Mouse (Mus musculus) thymus, adult 2 months (tissue): ENCODE data around the gene Tigd4. TPM values are rescaled to one million over a fixed set of nuclear protein-coding genes. Genes with fewer than 3 reads are reported as not detected.
A peak's percentile ranks its signal among the peaks of the same experiment; 100 is the strongest.

Experiments used
- DNase-seq: peaks from one replicate; pipeline ENCODE4 v3.0.0; 2021
- H3K27ac ChIP-seq: fragments of 200-500 bp; 2 replicates; pipeline ENCODE4 v1.5.1; 2012; ENCODE audit warnings: low read length, control low read depth; ENCODE audit not compliant: control insufficient read depth, insufficient read depth
- H3K27me3 ChIP-seq: fragments of 200-500 bp; 2 replicates; pipeline ENCODE4 v1.6.1; 2012; ENCODE audit warnings: mild to moderate bottlenecking, low read length, moderate library complexity, mixed read lengths; ENCODE audit not compliant: control insufficient read depth, insufficient read depth
- H3K36me3 ChIP-seq: fragments of 200-500 bp; 2 replicates; pipeline ENCODE4 v1.6.1; 2012; ENCODE audit warnings: mild to moderate bottlenecking, low read length, moderate library complexity; ENCODE audit not compliant: control insufficient read depth, insufficient read depth
- H3K4me1 ChIP-seq: fragments of 200-500 bp; replicated peaks from 2 replicates; pipeline ENCODE4 v1.6.1; 2012; ENCODE audit warnings: low read length; ENCODE audit not compliant: control insufficient read depth, insufficient read depth
- H3K4me3 ChIP-seq: fragments of 200-500 bp; 2 replicates; pipeline ENCODE4 v1.5.1; 2012; ENCODE audit warnings: mild to moderate bottlenecking, low read length, control low read depth, moderate library complexity; ENCODE audit not compliant: control insufficient read depth, insufficient read depth
- CTCF ChIP-seq: fragments of 200-500 bp; IDR thresholded peaks from 2 replicates; pipeline ENCODE4 v1.5.1; 2012; ENCODE audit warnings: mild to moderate bottlenecking, control low read depth, low read length, moderate library complexity, borderline replicate concordance; ENCODE audit not compliant: control insufficient read depth, poor library complexity, insufficient read depth; ENCODE audit errors: extremely low read depth
- POLR2A ChIP-seq: fragments of 200-500 bp; IDR thresholded peaks from 2 replicates; pipeline ENCODE4 v1.6.1; 2012; ENCODE audit warnings: mild to moderate bottlenecking, low read length, control low read depth, moderate library complexity; ENCODE audit not compliant: control insufficient read depth, poor library complexity, insufficient read depth; ENCODE audit errors: extremely low read depth
- WGBS: fragments of 180-500 bp; shearing (Covaris S2); methylation state at CpG from one replicate; pipeline ENCODE4 v1.1.7; 2018; 5-methylcytosine and 5-hydroxymethylcytosine counted together
- polyA plus RNA-seq: library from polyadenylated mRNA; depleted of rRNA; stranded (reverse); fragments of >200 nt; gene quantifications from 2 replicates; pipeline ENCODE4 v1.2.3, GENCODE M21; 2012

Tigd4 gene
- polyA plus RNA-seq, 1 experiment = not detected

DNA sequence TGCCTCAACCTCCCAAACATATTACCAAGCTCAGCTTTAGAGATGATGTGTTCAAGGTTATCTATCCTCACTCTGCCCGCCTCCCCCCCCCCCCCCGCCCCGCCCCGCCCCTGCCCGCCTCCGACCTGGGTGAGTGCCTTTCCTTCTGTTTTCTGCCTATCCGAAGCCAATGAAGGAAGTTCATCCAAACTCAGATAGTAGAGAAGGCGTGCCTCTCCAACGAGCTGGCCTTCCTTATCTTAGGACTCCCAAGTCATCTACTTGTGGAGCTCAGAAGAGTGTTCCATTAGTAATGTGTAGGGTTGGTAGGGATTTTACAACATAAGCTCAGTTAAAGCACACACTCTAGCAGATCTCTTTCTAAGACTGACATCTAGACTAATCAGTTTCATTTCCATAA, 9.8 kb downstream of the Tigd4 start:
- no peaks in the 10 kb centered on the region for H3K36me3 ChIP-seq
- H3K27me3 ChIP-seq = no peaks in the 10 kb centered on the region
- WGBS = 89% methylated on average over 9 of the region's 9 CpGs
- H3K27ac ChIP-seq = no peak overlapping the region
- TF ChIP-seq CTCF (no peak), POLR2A (no peak)
- DNase-seq = no peak
- H3K4me3 ChIP-seq = no peak overlapping the region
- peaks cover 4% of the 10 kb centered on the region; the same call in 1 of the 2 replicates for H3K4me1 ChIP-seq

DNA sequence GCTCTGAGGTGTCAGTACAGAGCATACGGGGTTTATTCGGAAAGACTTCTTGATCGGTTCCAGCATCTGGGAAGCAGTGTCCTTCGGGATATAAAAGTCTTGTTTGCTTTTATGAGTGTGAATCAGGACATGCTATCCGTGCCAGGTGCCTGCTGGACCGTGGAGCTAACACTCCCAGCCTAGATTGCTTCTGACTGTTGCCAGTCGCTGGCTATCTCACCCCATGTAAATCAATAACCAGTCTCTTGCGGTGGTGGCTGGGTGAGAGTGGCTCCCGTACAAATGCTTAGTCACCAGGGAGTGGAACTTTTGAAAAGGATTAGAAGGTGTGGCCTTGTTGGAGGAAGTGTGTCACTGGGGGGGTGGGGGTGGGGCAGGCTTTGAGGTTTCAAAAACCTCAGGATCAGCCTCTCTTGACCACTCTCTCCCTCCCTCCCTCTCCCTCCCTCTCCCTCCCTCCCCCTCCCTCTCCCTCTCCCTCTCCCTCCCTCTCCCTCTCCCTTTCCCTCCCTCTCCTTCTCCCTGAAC, 16.9 kb downstream of the Tigd4 start:
- Histone ChIP-seq H3K36me3 (no peaks in the 10 kb centered on the region), H3K27ac (no peak overlapping the region), H3K4me3 (no peak overlapping the region), H3K4me1 (no peaks in the 10 kb centered on the region), H3K27me3 (no peaks in the 10 kb centered on the region)
- no peak for DNase-seq
- WGBS = 92% methylated on average over 9 of the region's 9 CpGs
- no peak for TF ChIP-seq CTCF
- TF ChIP-seq POLR2A = no peak

DNA sequence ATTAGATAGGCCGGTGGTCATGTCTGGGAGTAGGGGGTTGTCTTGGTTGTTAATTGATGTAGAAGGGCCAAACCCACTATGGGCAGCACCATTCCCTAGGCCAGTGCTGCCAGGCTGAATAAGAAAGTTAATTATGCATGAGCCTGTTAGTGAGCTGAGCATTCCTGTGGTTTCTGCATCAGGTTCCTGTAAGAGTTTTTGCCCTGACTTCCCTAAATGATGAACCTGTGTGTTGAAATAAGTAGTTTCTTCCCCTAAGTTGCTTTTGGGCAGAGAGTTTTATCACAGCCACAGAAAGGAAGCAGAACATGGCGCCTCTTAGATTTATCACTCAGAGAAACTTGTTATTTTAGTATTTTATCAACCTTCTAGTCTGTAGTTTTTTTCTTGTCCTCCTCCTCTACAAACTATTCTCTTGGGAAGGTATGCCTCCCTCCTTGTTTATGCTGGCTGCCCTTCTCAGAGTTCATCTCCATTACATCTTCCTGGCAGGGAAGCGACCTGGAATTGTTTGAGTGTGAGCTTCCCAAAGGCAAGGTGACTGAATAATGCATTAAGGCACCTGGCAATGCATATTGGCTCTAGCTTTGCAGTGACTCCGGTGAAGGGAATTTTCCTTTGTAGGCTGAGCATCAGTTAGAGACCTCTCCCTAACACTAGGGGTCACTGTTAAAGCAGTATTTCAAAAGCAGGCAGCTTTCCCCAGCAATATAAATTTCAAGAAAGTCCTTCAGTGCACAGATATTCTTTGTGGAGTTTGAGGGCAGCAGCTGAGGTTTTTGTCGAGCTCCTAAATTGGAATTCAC, 21.9 kb downstream of the Tigd4 start:
- no peak for TF ChIP-seq POLR2A
- TF ChIP-seq CTCF = no peak
- Histone ChIP-seq H3K36me3 (no peaks in the 10 kb centered on the region), H3K4me3 (no peak overlapping the region), H3K27ac (no peak overlapping the region), H3K27me3 (no peaks in the 10 kb centered on the region), H3K4me1 (no peaks in the 10 kb centered on the region)
- DNase-seq = peak; percentile 23
- WGBS = 30% methylated on average over 5 of the region's 5 CpGs

DNA sequence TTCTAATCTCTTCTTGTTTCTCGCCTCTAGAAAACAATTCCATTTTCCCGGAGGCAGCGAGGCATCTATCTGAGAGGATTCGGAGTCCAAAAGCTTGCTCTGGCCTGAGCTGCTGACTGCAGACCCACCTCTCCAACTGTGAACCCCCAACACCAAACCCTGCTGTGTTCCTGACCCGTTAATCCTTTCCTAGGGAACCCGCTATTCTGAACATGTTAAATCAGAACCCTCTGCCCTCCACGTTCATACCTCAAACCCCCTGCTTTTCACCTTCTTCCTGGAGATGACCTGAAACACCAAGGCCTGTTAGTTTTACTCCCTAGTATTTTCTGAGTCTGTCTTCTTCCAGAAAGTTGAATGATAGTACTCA, 22.5 kb downstream of the Tigd4 start:
- DNase-seq = no peak
- WGBS = 74% methylated on average over 7 of the region's 7 CpGs
- TF ChIP-seq CTCF (no peak), POLR2A (no peak)

DNA sequence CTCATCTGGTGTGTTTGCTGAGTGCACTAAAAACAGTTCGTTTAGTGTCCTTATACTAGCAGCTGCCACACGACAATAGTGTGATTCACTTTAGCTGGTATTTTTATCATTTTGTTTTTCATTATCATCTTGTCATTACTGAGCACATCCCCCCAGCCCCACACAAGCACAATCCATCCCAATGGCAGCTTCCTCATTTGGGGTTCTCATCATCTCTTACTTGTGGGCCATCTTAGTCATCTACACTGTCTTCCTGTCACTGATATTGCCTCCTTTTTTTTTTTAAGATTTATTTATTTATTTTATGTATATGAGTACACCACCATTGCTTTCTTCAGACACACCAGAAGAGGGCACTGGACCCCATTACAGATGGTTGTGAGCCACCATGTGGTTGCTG, 25.3 kb downstream of the Tigd4 start:
- Histone ChIP-seq H3K4me1 (0 out of 2 replicates have a peak, but pooled peaks cover 4% of the 10 kb centered on the region), H3K36me3 (no peaks in the 10 kb centered on the region), H3K27ac (no peak overlapping the region), H3K27me3 (no peaks in the 10 kb centered on the region), H3K4me3 (no peak overlapping the region)
- DNase-seq = no peak
- no peak for TF ChIP-seq CTCF
- no peak for TF ChIP-seq POLR2A
- WGBS = 97% methylated on average over 2 of the region's 2 CpGs

More for the DNA sequence above, 22.5 kb downstream of the Tigd4 start:
- no peaks in the 10 kb centered on the region for H3K27me3 ChIP-seq
- no peaks in the 10 kb centered on the region for H3K36me3 ChIP-seq
- no peak overlapping the region for H3K4me3 ChIP-seq
- no peaks in the 10 kb centered on the region for H3K4me1 ChIP-seq
- no peak overlapping the region for H3K27ac ChIP-seq

DNA sequence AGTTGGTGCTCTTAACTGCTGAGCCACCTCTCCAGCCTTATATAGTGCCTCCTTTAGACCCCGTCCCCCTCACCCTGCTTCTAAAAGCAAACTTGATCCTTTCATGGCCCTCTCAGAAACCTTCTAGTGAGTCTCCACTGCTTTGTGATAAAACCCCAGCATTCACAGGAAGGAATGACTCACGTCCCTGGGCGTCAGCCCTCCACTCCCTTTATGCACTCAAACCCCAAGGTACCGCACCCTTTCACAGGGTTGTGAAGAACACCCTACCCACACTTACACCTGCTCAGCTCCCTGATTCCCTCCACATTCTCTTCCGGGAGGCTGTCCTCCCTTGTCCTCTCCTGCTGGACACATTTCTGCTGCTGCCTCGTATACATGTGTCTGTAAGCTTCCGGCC, 25.7 kb downstream of the Tigd4 start:
- Histone ChIP-seq H3K27me3 (no peaks in the 10 kb centered on the region), H3K36me3 (no peaks in the 10 kb centered on the region), H3K4me3 (no peak overlapping the region), H3K4me1 (0 out of 2 replicates have a peak, but pooled peaks cover 4% of the 10 kb centered on the region), H3K27ac (no peak overlapping the region)
- 96% methylated on average over 7 of the region's 7 CpGs for WGBS
- no peak for DNase-seq
- TF ChIP-seq POLR2A = no peak
- no peak for TF ChIP-seq CTCF

DNA sequence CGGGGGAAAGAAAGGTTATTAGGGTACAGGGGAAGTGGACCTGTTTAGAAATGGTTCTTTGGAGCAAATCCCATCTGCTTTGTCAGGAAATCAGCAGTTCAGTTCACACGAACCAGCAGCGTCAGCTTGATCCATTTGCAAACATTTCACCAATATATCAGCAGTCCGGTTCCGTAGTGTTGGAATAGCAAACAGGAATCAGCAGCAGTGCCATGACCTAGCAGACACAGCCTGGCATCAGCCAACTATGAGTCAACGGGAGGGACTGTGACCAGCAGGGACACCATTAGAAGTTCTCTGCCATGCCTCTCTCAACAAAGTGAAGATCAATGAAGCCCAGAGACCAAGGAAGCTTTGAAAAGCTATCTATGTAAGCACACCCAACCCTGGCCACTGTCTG, 26.4 kb downstream of the Tigd4 start:
- DNase-seq = no peak
- WGBS = 96% methylated on average over 6 of the region's 6 CpGs
- TF ChIP-seq POLR2A (no peak), CTCF (no peak)
- H3K4me3 ChIP-seq = no peak overlapping the region
- H3K4me1 ChIP-seq = 0 out of 2 replicates have a peak, but pooled peaks cover 4% of the 10 kb centered on the region
- no peaks in the 10 kb centered on the region for H3K27me3 ChIP-seq
- H3K27ac ChIP-seq = no peak overlapping the region
- H3K36me3 ChIP-seq = no peaks in the 10 kb centered on the region
